In the genomic region with DNA sequence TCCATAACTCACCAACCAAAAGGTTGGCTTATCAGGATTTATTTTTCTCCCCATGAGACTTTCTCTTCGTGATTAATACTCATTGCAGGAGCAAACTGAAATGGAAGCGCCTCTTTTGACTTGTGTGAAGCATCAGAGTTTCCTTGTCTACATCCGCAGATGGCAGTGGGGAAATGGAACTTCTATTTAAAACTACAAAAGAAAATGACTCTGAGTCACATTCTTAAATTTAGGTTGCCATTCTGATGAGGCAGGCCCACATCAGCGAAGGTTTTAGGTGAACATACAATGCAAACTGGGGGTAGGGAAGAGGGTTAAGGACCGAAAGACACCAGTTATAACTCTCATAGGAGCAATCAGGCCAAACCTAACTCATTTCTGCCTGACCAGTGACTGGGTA, we compare ENCODE assay signal across 18 mouse cellular contexts.
DNase-seq lines count a peak whose midpoint lies in the region; TF ChIP-seq lines count a peak whose summit lies in the region.
"Had no signal": no experiment of that assay in that cellular context is flagged by ENCODE, and none has a peak within 500 bp of the region (broad histone marks: within the 10 kb centered on the region; RNA-seq: fewer than 3 reads in every experiment).

No protein-coding gene starts in this region.

- no peak for TF ChIP-seq POLR2A in cortical plate, adult 2 months (IDR thresholded peaks at IDR 0.05; ENCODE audit: extremely low read depth, insufficient read depth, low read length)

- H3K27ac ChIP-seq in cortical plate, adult 2 months (ENCODE audit: insufficient read depth, low read length), result peak overlapping the region; percentile 78
- H3K27ac ChIP-seq: embryonic facial prominence, embryonic 10.5 days; forebrain, embryonic 13.5 days; heart, embryonic 13.5 days; hindbrain, embryonic 15.5 days had no signal

- H3K4me3 ChIP-seq in cortical plate, adult 2 months (ENCODE audit: insufficient read depth, low read length), result no peak overlapping the region
- H3K4me3 ChIP-seq: embryonic facial prominence, embryonic 10.5 days; forebrain, embryonic 13.5 days; heart, embryonic 13.5 days; hindbrain, embryonic 15.5 days had no signal

- peaks cover 6% of the 10 kb centered on the region for H3K4me1 ChIP-seq in cortical plate, adult 2 months (ENCODE audit: control insufficient read depth, insufficient read depth, low read length)
- H3K4me1 ChIP-seq: hindbrain, embryonic 15.5 days had no signal

- no peak for TF ChIP-seq CTCF in cortical plate, adult 2 months (IDR thresholded peaks at IDR 0.05; ENCODE audit: extremely low read depth, insufficient read depth, low read length)

- peak; percentile 25 for DNase-seq in layer of hippocampus, adult 9-11 months
- DNase-seq in layer of hippocampus, adult 11-12 months (ENCODE audit: low spot score), result no peak
- DNase-seq in left cerebral cortex, postnatal 14 days (ENCODE audit: low spot score in 2 of 2), result peak; percentile 24 to 29
- DNase-seq in left cerebral cortex, postnatal 36 days (ENCODE audit: low spot score in 2 of 2), result no peak
- DNase-seq in cerebellum, adult 8-10 months, result no peak
- DNase-seq: adrenal gland, postnatal 10 days; cerebellum, adult 11-12 months; cerebellum, adult 9-11 months; cerebellum, postnatal 36 days; forebrain, postnatal 0 days; gastrocnemius, postnatal 36 days; heart, adult 11 months; heart, postnatal 36 days had no signal

- intact Hi-C loops in left cerebral cortex, postnatal 14 days (cut with DNase I), result no loop called here
- intact Hi-C loops in left cerebral cortex, postnatal 36 days (cut with DNase I), result loop anchor here (5.0 kb wide), 1 partner anchor 48 kb away; no protein-coding TSS in a partner anchor

Comparison
In these comparisons a context has a peak if more than half of its experiments do, and no peak if none do; other contexts are left out.
1. DNase-seq: peak in layer of hippocampus, adult 9-11 months (single experiment) and left cerebral cortex, postnatal 14 days (2 of 2); none in layer of hippocampus, adult 11-12 months (single experiment), left cerebral cortex, postnatal 36 days (0 of 2) and cerebellum, adult 8-10 months (single experiment).